Mouse (Mus musculus): ENCODE measurements around the gene Arsa.

The Arsa gene

GRCm38 (mm10) chr15:89477091-89477491, at the start of gene Arsa:
Arsa (minus strand) TSS chr15:89477425.
- peak; percentile 74 for DNase-seq

DNA sequence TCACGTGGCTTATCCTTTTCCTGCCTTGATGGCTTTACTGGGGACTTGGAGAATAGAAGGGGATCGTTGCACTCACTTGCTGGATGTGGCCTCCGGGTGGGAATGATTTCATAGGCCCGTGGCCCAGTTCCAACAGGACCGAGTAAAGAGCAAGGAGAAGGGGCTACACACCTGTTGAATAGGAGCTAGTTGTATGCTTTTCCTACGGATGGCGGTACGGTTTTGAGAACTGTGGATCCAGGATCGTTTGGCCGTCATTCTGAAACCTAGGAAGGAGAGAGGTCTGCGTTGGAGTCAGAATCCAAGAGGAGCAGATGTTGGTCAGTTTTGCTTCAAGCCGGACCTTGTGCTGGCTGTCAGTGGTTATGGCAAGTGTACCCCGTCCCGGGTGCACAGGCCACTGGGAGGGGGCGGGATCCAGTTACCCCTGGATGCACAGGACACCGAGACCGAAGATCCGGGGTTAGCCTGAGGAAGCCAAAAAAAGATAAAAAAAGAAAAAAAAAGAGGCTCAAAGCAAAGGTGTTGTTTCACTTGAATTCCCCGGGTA, 49.6 kb upstream of the Arsa start:
- DNase-seq: no peak

DNA sequence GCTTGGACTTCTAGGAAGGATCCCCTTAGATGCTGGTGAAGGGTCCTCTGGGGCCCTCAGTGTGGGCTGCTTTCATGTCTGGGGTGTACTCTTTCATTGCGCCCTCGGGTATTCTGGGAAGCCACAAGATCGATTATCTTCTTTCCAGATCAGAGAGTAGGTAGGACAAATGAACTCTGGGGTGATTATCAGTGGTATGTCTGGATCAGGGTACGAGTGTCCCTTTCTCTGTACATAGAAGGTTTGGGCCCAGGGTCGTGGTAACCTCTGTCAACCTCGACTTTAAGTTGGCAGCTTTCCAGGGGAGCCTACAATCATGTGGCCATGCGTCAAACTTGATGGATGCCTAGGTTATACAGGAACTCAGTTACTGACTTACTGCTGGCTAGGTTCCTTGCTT, 48.7 kb upstream of the Arsa start:
- DNase-seq: no peak

DNA sequence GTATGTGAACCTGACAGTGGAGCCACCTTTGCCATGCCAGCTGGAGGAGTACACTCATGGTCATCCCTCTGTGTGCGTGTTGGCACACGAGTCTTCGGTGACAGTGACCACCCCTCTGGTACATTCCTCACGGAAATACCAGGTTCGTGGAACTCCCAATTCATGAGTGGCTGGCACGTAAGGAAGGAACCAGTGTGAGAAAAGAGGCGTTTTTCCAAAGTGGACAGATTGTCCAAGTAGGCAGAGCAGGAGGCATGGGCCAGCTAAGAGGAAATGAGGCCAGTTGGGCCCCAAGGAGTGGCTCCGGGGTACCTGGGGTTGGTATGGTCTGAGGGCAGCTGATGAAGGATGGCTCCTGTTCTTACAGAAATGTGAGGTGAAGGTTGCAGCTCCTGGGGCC, 48.2 kb upstream of the Arsa start:
- DNase-seq: no peak

DNA sequence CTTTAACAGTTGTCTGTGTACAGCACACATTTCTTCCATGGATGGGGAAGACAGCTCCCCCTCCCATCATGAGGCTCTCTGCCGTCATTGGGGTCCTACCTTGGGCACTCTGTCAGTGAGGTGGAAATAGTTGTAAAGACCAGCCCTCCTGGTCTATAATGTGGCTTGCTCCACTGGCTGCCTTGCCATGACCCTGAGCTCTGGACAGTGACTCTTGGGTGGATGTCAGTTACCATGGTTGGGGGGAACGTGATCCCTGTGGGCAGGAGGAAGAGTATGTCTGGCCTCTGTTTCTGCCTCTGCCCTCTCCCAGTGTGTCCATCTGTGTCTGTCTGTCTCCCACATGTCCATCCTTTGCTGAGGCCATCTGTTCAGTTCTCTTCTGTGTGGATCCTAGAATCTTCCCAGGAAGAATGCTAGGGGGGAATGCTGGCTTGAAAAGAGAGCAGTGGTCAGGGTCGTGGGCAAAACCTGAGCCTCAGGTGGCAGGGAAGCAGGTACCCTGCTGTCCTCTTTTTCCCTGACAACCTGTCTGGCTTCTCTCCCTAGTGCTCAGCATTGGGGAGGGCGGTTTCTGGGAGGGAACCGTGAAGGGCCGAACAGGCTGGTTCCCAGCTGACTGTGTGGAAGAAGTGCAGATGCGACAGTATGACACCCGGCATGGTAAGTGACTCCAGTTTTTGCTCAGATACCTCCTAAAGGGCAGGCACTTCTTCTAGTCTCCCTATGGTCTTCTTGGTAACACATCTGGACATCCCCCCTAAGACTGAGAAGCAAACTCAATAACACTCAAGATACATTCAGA, 47.6 kb upstream of the Arsa start:
- no peak for DNase-seq

- no peak for DNase-seq
Observed at GRCm38 (mm10) chr15:89524001-89524571, 46.9 kb upstream of the Arsa start.

DNA sequence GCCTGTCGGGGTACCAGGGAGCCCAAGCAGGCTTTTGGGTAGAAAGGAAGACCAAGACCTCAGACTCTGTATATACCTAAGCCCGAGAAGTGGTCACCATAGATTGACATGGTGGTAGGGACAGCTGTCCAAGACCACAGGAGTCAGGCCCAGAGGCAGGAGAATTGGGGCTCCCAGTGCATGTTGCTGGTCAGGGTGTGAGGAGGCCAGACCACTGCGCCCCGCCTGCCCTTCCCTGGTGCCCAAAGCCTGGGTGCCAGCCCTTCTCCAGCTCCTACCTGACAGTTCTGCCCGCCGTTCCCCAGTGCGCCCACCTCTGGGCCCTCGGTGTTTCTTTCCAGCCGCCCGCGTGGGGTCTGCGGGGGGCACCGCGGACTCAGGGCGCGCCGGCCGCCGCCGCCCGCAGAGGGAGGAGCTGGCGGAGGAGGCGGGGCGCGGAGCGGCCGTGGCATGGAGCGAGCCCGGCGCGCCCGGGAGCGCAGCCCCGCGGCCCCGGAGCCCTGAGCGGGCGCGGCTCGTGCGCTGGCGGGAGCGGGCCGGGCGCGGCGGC, 46.1 kb upstream of the Arsa start:
- no peak for DNase-seq

- DNase-seq: no peak
Observed at GRCm38 (mm10) chr15:89522566-89523282, 45.5 kb upstream of the Arsa start.

- no peak for DNase-seq
Observed at GRCm38 (mm10) chr15:89521951-89522350, 44.7 kb upstream of the Arsa start.

- no peak for DNase-seq
Observed at GRCm38 (mm10) chr15:89512679-89513078, 35.5 kb upstream of the Arsa start.

- peak; percentile 22 for DNase-seq
Observed at GRCm38 (mm10) chr15:89507751-89508150, 30.5 kb upstream of the Arsa start.

DNA sequence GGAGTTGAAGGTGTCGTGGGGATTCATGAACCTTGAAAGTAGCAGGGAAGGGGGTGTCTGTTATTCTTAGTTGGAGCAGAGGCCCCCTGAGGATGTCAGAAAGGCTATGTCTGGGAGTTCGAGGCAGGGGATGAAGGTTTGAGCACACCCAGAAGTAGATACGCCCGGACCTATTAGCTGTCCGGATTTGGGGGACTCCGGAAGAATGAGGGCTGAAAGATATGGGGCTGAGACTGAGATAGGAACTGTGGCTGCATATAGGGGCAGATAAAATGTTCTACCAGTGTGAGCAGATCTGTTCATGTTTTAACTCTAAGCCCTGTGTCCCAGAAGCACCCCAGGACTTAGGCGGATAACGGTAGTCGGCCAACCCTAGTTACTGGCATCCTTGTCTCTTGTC, 27.6 kb upstream of the Arsa start:
- DNase-seq: no peak

DNA sequence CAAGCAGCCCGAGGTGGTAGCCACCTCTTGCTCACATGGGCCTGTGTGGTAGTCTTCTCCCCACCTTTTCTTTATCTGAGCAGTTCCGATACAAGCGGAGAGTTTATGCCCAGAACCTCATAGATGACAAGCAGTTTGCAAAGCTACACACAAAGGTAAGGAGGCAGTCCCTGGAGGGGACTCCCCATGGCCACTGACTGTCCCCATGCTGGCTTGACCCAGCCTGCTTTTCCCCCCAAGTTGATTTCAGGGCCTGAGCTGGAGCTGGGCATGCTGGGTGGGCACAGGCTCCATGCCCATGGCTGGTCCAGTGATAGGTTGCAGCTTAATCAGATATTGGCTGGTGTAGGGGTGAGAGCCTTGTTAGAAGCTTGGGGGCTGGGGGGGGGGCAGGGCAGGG, 24.1 kb upstream of the Arsa start:
- no peak for DNase-seq

DNA sequence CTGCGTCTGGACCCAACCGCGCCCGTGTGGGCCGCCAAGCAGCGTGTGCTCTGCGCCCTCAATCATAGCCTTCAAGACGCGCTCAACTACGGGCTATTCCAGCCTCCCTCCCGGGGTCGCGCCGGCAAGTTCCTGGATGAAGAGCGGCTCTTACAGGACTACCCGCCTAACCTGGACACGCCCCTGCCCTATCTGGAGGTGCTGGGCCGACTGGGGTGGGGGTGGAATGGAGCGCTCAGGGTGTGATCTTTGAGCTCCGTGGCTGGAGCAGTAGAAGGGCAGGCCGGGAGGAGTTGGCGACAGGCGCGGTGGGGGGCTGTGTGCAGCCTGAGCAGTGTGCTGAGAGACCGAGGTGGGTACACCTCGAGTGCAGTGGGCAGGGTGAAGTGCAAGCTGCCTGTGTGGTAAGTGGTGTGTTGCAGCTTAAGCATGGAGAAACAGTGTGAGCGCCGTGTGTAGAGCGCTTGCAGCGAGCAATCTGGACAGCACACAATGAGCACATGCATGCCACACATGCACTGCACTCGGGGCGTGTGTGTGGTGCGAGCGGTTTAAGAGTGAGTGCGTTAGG, 23.1 kb upstream of the Arsa start:
- no peak for DNase-seq

GRCm38 (mm10) chr15:89499784-89500220, 22.6 kb upstream of the Arsa start:
- no peak for DNase-seq

- no peak for DNase-seq
Observed at GRCm38 (mm10) chr15:89498961-89499688, 21.9 kb upstream of the Arsa start, which contains the start of gene Shank3. Shank3 (plus strand) TSS chr15:89499623.

GRCm38 (mm10) chr15:89498049-89498960, 21.1 kb upstream of the Arsa start:
- DNase-seq: no peak

GRCm38 (mm10) chr15:89497391-89498048, 20.3 kb upstream of the Arsa start:
- DNase-seq: peak; percentile 83

GRCm38 (mm10) chr15:89496841-89497240, 19.6 kb upstream of the Arsa start:
- DNase-seq: peak; percentile 11

- no peak for DNase-seq
Observed at GRCm38 (mm10) chr15:89496131-89496530, 18.9 kb upstream of the Arsa start.

Data from kidney, adult 9 months (tissue).